Mouse (Mus musculus): ENCODE data around the gene Gm5751. TPM values are rescaled to one million over a fixed set of nuclear protein-coding genes. Genes with fewer than 3 reads are reported as not detected.
A peak's percentile ranks its signal among the peaks of the same experiment; 100 is the strongest.
"Not testable (repeated sequence)": the region's sequence is repeated elsewhere in the genome, so short reads cannot be mapped to it uniquely, and the experiment has no call there.

Gm5751 gene
- total RNA-seq (2015) = not detected in 2 replicates
- total RNA-seq (2017) = not detected in 2 replicates

- not testable (repeated sequence) for ATAC-seq (ENCODE audit: poor library complexity, severe bottlenecking)
Measured at GRCm38 (mm10) chrX:8873953-8874352, at the start of gene Gm5751. Gm5751 (plus strand) TSS chrX:8874253.

GRCm38 (mm10) chrX:8832043-8832442 lies 42.0 kb upstream of the Gm5751 start:
- ATAC-seq (ENCODE audit: poor library complexity, severe bottlenecking) = no peak

- no peak for ATAC-seq (ENCODE audit: poor library complexity, severe bottlenecking)
Measured at GRCm38 (mm10) chrX:8843694-8844093, 30.4 kb upstream of the Gm5751 start, which contains the start of gene Gm6592. Gm6592 (plus strand) TSS chrX:8843994.

GRCm38 (mm10) chrX:8852486-8852885 lies 21.6 kb upstream of the Gm5751 start:
- ATAC-seq (ENCODE audit: poor library complexity, severe bottlenecking) = no peak

- ATAC-seq (ENCODE audit: poor library complexity, severe bottlenecking) = peak; percentile 51
Measured at GRCm38 (mm10) chrX:8864331-8864730, 9.7 kb upstream of the Gm5751 start.

- no peak for ATAC-seq (ENCODE audit: poor library complexity, severe bottlenecking)
Measured at GRCm38 (mm10) chrX:8884336-8884735, 10.3 kb downstream of the Gm5751 start.

GRCm38 (mm10) chrX:8891975-8892342 lies 17.9 kb downstream of the Gm5751 start:
- no peak for ATAC-seq (ENCODE audit: poor library complexity, severe bottlenecking)

- ATAC-seq (ENCODE audit: poor library complexity, severe bottlenecking) = peak; percentile 92
Measured at GRCm38 (mm10) chrX:8892343-8893155, 18.5 kb downstream of the Gm5751 start, which contains the start of gene B630019K06Rik. B630019K06Rik (plus strand) TSS chrX:8892382.

- no peak for ATAC-seq (ENCODE audit: poor library complexity, severe bottlenecking)
Measured at GRCm38 (mm10) chrX:8893182-8893651, 19.2 kb downstream of the Gm5751 start.

GRCm38 (mm10) chrX:8900823-8901222 lies 26.8 kb downstream of the Gm5751 start:
- ATAC-seq (ENCODE audit: poor library complexity, severe bottlenecking) = no peak

GRCm38 (mm10) chrX:8901906-8902472 lies 27.9 kb downstream of the Gm5751 start:
- ATAC-seq (ENCODE audit: poor library complexity, severe bottlenecking) = no peak

- ATAC-seq (ENCODE audit: poor library complexity, severe bottlenecking) = no peak
Measured at GRCm38 (mm10) chrX:8921080-8921479, 47.0 kb downstream of the Gm5751 start.

GRCm38 (mm10) chrX:8921813-8922607 lies 48.0 kb downstream of the Gm5751 start:
- no peak for ATAC-seq (ENCODE audit: poor library complexity, severe bottlenecking)

GRCm38 (mm10) chrX:8927308-8927707 lies 53.3 kb downstream of the Gm5751 start:
- no peak for ATAC-seq (ENCODE audit: poor library complexity, severe bottlenecking)

Other genes with a start within 250 kb of the Gm5751 start
- not detected in 2 replicates for gene Ssxb8, start 183.4 kb upstream of the Gm5751 start, total RNA-seq (2015)
- gene Ssxb8, start 183.4 kb upstream of the Gm5751 start, total RNA-seq (2017) = not detected in 2 replicates
- gene Ssx9, start 125.8 kb upstream of the Gm5751 start, total RNA-seq (2015) = not detected in 2 replicates
- gene Ssx9, start 125.8 kb upstream of the Gm5751 start, total RNA-seq (2017) = not detected in 2 replicates
- gene Ssxb5, start 70.6 kb upstream of the Gm5751 start, total RNA-seq (2015) = not detected in 2 replicates
- gene Ssxb5, start 70.6 kb upstream of the Gm5751 start, total RNA-seq (2017) = not detected in 2 replicates
- gene Gm6592, start 30.3 kb upstream of the Gm5751 start, total RNA-seq (2015) = not detected in 2 replicates
- not detected in 2 replicates for gene Gm6592, start 30.3 kb upstream of the Gm5751 start, total RNA-seq (2017)
- 0.57 TPM in 1 of 2 replicates, not detected in the other for gene B630019K06Rik, start 18.1 kb downstream of the Gm5751 start, total RNA-seq (2015)
- gene B630019K06Rik, start 18.1 kb downstream of the Gm5751 start, total RNA-seq (2017) = not detected in 2 replicates
- gene Fthl17b, start 88.7 kb downstream of the Gm5751 start, total RNA-seq (2015) = not detected in 2 replicates
- not detected in 2 replicates for gene Fthl17b, start 88.7 kb downstream of the Gm5751 start, total RNA-seq (2017)
- not detected in 2 replicates for gene Fthl17c, start 102.3 kb downstream of the Gm5751 start, total RNA-seq (2015)
- not detected in 2 replicates for gene Fthl17c, start 102.3 kb downstream of the Gm5751 start, total RNA-seq (2017)
- not detected in 2 replicates for gene Fthl17d, start 112.5 kb downstream of the Gm5751 start, total RNA-seq (2015)
- gene Fthl17d, start 112.5 kb downstream of the Gm5751 start, total RNA-seq (2017) = not detected in 2 replicates
- gene Fthl17e, start 159.2 kb downstream of the Gm5751 start, total RNA-seq (2015) = not detected in 2 replicates
- not detected in 2 replicates for gene Fthl17e, start 159.2 kb downstream of the Gm5751 start, total RNA-seq (2017)
- not detected in 2 replicates for gene Fthl17f, start 188.8 kb downstream of the Gm5751 start, total RNA-seq (2015)
- gene Fthl17f, start 188.8 kb downstream of the Gm5751 start, total RNA-seq (2017) = not detected in 2 replicates
- not detected in 2 replicates for gene 4930402K13Rik, start 230.3 kb downstream of the Gm5751 start, total RNA-seq (2015)
- gene 4930402K13Rik, start 230.3 kb downstream of the Gm5751 start, total RNA-seq (2017) = not detected in 2 replicates